Mouse (Mus musculus): ENCODE measurements around the gene Ltbp4. TPM values are rescaled to one million over a fixed set of nuclear protein-coding genes. Genes with fewer than 3 reads are reported as not detected.
A peak's percentile ranks its signal among the peaks of the same experiment; 100 is the strongest.

Ltbp4 gene
- polyA plus RNA-seq, 1 experiment from 2014 or later: 75.9 TPM

DNA sequence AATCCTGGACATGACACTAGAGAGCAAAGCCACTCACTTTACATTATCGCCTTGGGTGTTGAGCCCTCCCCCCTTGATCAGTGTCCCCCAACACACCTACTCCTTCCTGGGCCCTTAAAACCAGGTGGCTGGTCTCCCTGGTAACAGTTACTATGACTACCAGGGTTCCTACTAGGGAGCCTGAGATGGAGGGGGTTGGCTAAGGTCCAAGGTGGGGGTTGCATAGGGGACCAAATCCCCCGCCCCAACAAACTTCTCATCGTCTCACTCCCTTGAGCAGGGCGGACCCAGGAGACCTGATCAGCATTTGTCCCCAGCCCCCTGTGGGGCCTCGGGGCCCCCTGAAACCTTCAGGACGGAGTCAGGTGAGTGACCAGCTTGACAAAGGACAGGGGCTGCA is 75.6 kb downstream of the Ltbp4 start:
- H3K27me3 ChIP-seq (replicated peaks): no peaks in the 10 kb centered on the region
- H3K4me1 ChIP-seq (replicated peaks): peaks cover 22% of the 10 kb centered on the region
- H3K36me3 ChIP-seq: peaks cover 9% of the 10 kb centered on the region
- no peaks in the 10 kb centered on the region for H3K9me3 ChIP-seq
- H3K27ac ChIP-seq: no peak overlapping the region
- no peak overlapping the region for H3K4me3 ChIP-seq (replicated peaks)
- 70% methylated on average over 6 of the region's 6 CpGs for WGBS
- H3K9ac ChIP-seq: no peak overlapping the region
- no peak overlapping the region for H3K4me2 ChIP-seq (replicated peaks)
- no peak for ATAC-seq

DNA sequence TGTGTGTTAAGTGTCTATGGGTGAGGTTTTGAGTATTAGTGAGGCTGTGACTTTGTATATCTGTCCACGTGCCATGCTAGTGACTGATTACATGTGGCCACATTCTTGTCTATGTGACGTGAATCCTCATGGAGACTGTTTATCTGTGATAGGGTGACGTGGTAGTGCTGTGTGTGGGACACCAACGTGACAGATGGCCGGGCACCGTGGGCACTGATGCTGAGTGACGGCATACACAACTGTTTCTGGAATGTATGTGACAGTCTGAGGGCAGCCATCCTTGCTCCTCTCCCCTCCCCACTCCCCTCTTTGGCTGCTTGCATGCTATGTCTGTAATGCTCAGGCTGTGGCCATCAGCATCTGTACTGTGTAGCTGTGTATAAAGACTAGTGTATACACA is 76.6 kb downstream of the Ltbp4 start:
- no peak overlapping the region for H3K27ac ChIP-seq
- no peak for ATAC-seq
- no peaks in the 10 kb centered on the region for H3K9me3 ChIP-seq
- H3K4me1 ChIP-seq (replicated peaks): peaks cover 30% of the 10 kb centered on the region
- H3K27me3 ChIP-seq (replicated peaks): no peaks in the 10 kb centered on the region
- no peak overlapping the region for H3K9ac ChIP-seq
- 82% methylated on average over 7 of the region's 7 CpGs for WGBS
- H3K4me3 ChIP-seq (replicated peaks): no peak overlapping the region
- no peak overlapping the region for H3K4me2 ChIP-seq (replicated peaks)
- H3K36me3 ChIP-seq: peaks cover 9% of the 10 kb centered on the region

DNA sequence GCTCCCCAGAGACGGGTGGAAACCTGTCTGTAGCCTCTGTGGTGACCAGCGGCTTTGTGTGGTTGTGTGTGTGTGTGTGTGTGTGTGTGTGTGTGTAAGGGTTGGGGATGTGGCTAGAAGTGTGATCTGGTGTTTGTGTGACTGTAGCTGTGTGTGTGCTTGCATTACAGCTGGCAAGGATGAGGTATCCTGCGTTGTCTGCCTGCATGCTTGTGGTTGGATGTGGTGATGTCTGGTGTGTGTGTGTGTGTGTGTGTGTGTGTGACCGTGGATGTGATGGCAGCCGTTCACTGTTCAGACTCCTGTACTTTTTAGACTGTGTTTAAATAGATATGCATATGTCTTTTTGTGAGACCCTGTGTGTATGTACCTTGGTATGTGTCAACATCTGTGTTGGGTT is 77.7 kb downstream of the Ltbp4 start:
- Histone ChIP-seq H3K9me3 (no peaks in the 10 kb centered on the region), H3K4me2 (replicated peaks) (peak overlapping the region; percentile 91), H3K9ac (peak overlapping the region; percentile 80), H3K27me3 (replicated peaks) (no peaks in the 10 kb centered on the region), H3K36me3 (peaks cover 5% of the 10 kb centered on the region), H3K4me3 (replicated peaks) (peak overlapping the region; percentile 79), H3K27ac (no peak overlapping the region), H3K4me1 (replicated peaks) (peaks cover 33% of the 10 kb centered on the region)
- 34% methylated on average over 5 of the region's 5 CpGs for WGBS
- no peak for ATAC-seq

DNA sequence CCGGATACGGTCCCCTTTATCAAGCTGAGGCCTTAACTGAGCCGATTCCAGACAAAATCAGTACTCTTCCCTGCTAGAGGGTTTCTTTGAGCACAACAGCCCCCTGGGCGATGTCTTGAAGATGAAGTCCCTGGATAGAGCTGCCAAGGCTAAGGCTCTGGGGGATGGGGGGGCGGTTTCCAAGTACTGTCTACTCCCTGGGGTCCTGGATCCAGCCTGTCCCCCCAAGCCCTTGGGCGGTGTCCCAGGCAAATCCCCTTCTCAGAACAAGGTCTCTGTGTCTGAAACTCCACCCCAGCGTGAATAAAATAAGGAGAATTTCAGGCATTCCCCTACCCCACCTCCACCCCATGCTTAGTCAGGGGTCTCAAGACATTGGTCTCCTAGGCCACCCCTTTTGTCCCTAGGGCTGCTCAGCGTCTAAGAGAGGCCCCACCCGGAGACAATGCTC is 78.2 kb downstream of the Ltbp4 start:
- Histone ChIP-seq H3K4me3 (replicated peaks) (peak overlapping the region; percentile 79), H3K36me3 (peaks cover 4% of the 10 kb centered on the region; the same call in 1 of the 2 replicates), H3K4me1 (replicated peaks) (peaks cover 33% of the 10 kb centered on the region), H3K9ac (peak overlapping the region; percentile 80), H3K9me3 (no peaks in the 10 kb centered on the region), H3K27me3 (replicated peaks) (no peaks in the 10 kb centered on the region), H3K4me2 (replicated peaks) (peak overlapping the region; percentile 91), H3K27ac (peak overlapping the region; percentile 81)
- no peak for ATAC-seq
- 8% methylated on average over 9 of the region's 9 CpGs for WGBS

DNA sequence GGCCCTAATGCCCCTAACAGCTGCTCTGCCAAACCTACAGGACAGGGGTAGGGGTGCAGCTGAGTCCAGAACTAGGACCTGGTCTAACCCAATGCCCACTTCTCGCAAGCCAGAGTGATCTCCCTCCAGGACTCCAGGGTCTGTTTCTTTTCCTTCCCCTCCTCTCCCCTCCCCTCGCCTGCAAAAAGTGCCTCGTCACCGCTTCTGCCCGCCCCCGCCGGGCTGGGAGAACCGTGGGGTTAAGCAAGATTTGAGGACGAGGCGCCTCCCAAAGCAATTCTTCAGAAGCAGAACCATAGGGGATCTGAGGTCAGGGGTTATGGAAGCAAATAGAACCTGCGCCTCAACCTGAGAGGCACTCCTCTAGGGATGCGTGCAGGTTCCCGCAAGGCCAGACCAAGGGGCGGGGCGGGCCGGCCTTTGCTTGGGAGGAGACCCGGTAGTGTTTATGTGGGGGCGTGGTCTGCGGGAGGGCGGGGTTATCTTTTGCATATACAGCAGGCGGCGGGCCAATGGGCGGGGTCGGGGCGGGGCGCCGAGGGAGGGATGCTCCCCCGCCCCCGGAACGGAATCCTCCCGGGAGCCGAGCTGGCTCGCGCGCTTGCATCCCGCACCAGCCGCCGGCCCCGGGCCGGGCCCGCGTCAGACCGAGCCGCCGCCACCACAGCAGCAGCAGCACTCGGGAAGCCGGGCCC is 79.1 kb downstream of the Ltbp4 start, which contains the start of gene Numbl:
TSS of gene Numbl (plus strand) at position 229 of the 695 bp plus-strand sequence.
- peaks cover 33% of the 10 kb centered on the region for H3K4me1 ChIP-seq (replicated peaks)
- H3K27me3 ChIP-seq (replicated peaks): no peaks in the 10 kb centered on the region
- H3K36me3 ChIP-seq: peaks cover 4% of the 10 kb centered on the region; the same call in 1 of the 2 replicates
- H3K9me3 ChIP-seq: no peaks in the 10 kb centered on the region
- WGBS: under 1% methylated on average over 40 of the region's 47 CpGs
- H3K4me2 ChIP-seq (replicated peaks): peak within 1 kb of the TSS; percentile 91
- H3K4me3 ChIP-seq (replicated peaks): peak within 1 kb of the TSS; percentile 79
- peak; percentile 93 for ATAC-seq
- H3K27ac ChIP-seq: peak within 1 kb of the TSS; percentile 81
- peak within 1 kb of the TSS; percentile 80 for H3K9ac ChIP-seq

DNA sequence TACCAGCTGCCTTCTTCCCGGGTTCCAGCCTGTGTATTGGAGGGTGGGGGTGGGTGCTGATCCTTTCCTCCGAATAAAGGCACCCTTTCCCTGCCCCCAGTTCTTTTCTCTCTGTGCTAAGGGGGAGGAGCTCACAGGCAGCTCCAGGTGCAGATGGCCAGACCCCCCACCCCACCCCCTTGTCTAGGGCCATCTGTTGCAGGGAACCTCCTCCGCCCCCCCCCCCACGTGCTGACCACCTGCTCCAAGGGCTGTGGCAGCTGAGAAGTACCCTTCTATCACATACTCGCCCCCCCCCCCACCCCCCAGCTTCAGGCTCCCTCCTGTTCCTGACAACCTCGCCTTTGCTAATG is 79.7 kb downstream of the Ltbp4 start:
- H3K9ac ChIP-seq: peak overlapping the region; percentile 48
- 10% methylated on average over 6 of the region's 6 CpGs for WGBS

DNA sequence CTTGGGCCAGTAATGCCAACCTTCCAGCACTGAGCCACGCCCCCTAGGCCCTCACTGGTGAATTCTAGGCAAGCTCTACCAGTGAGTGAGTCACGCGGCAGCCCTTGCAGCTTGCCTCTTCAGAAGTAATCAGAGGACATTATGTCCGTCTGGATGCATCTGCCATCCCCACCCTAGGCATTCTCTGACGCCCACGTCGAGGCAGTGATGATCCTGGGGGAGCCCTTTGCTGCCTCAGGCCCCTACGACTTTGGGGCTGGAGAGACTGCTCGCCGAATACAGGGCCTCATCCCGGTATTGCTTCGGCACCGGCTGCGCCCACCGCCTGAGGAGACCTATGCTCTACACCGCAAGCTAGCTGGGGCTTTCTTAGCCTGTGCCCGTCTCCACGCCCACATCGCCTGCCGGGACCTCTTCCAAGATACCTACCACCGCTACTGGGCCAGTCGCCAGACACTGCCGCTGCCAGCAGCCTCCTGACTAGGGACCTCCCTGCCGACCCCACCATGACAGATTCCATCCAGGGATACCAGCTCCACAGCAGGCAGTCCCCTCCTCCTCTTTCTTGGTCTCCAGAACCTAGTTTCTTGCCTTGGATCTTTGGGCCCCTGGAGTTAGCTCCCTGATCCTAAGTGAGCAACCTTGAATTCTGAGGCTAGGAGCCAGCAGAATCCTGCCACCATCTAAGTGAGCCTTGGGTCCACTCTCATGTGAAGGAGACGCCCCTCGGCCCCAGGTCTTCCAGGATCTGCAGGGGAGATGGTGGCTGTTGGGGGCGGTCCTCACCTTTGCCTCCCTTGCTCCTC is 80.2 kb downstream of the Ltbp4 start:
- H3K4me3 ChIP-seq (replicated peaks): peak overlapping the region; percentile 79
- peaks cover 33% of the 10 kb centered on the region for H3K4me1 ChIP-seq (replicated peaks)
- H3K27me3 ChIP-seq (replicated peaks): no peaks in the 10 kb centered on the region
- H3K9ac ChIP-seq: no peak overlapping the region
- 37% methylated on average over 27 of the region's 27 CpGs for WGBS
- H3K9me3 ChIP-seq: no peaks in the 10 kb centered on the region
- peak overlapping the region; percentile 91 for H3K4me2 ChIP-seq (replicated peaks)
- no peaks in the 10 kb centered on the region; the same call in 1 of the 2 replicates for H3K36me3 ChIP-seq
- ATAC-seq: no peak
- peak overlapping the region; percentile 71 for H3K27ac ChIP-seq

More for the DNA sequence above, 79.7 kb downstream of the Ltbp4 start:
- H3K9me3 ChIP-seq: no peaks in the 10 kb centered on the region
- H3K27me3 ChIP-seq (replicated peaks): no peaks in the 10 kb centered on the region
- peak overlapping the region; percentile 79 for H3K4me3 ChIP-seq (replicated peaks)
- H3K27ac ChIP-seq: peak overlapping the region; percentile 71; the same call in 1 of the 2 replicates
- peaks cover 33% of the 10 kb centered on the region for H3K4me1 ChIP-seq (replicated peaks)
- H3K36me3 ChIP-seq: peaks cover under 1% of the 10 kb centered on the region; the same call in 1 of the 2 replicates
- peak overlapping the region; percentile 91 for H3K4me2 ChIP-seq (replicated peaks)
- no peak for ATAC-seq

DNA sequence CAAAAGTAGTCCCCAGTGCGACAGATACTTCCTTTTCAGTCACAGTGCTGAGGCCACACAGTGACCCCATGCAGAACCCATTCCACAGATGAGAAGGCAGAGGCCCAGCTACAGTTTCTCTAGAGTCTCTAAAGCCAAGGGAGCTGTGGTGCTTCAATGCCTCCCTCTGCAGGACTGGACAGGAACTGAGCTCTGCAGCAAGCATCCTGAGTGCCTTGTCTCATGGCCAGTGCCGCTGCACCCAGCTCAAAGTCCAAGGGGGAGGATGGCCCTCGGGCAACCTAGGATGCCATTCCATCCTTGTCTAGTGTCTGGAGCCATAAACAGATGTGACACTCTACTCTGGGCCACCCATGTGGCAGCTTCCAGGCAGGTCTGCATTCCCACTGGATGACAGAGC is 81.8 kb downstream of the Ltbp4 start:
- H3K9ac ChIP-seq: no peak overlapping the region
- H3K4me3 ChIP-seq (replicated peaks): no peak overlapping the region
- ATAC-seq: no peak
- H3K36me3 ChIP-seq: no peaks in the 10 kb centered on the region
- no peaks in the 10 kb centered on the region for H3K9me3 ChIP-seq
- 49% methylated on average over 3 of the region's 3 CpGs for WGBS
- no peaks in the 10 kb centered on the region for H3K27me3 ChIP-seq (replicated peaks)
- no peak overlapping the region for H3K27ac ChIP-seq
- no peak overlapping the region for H3K4me2 ChIP-seq (replicated peaks)
- peaks cover 33% of the 10 kb centered on the region for H3K4me1 ChIP-seq (replicated peaks)

Other genes starting within 250 kb of the Ltbp4 start
- gene Cyp2f2, start 217.8 kb downstream of the Ltbp4 start, polyA plus RNA-seq (2015; fragmentation: Nextera tagmentation; extraction: Ambion mirVana): 0.09 and 0.13 TPM in 2 replicates
- 0.09 and 0.16 TPM in 2 replicates for gene Cyp2t4, start 184.0 kb downstream of the Ltbp4 start, polyA plus RNA-seq (2015; fragmentation: Nextera tagmentation; extraction: Ambion mirVana)
- gene Egln2, start 170.9 kb downstream of the Ltbp4 start, polyA plus RNA-seq (2015; fragmentation: Nextera tagmentation; extraction: Ambion mirVana): 68.1 and 73.0 TPM in 2 replicates
- 65.4 and 66.3 TPM in 2 replicates for gene Rab4b, start 158.8 kb downstream of the Ltbp4 start, polyA plus RNA-seq (2015; fragmentation: Nextera tagmentation; extraction: Ambion mirVana)
- gene Gm21983, start 156.6 kb downstream of the Ltbp4 start, polyA plus RNA-seq (2015; fragmentation: Nextera tagmentation; extraction: Ambion mirVana): not detected in 2 replicates
- 6.4 and 9.4 TPM in 2 replicates for gene Mia, start 156.5 kb downstream of the Ltbp4 start, polyA plus RNA-seq (2015; fragmentation: Nextera tagmentation; extraction: Ambion mirVana)
- 3.0 and 3.2 TPM in 2 replicates for gene BC024978, start 141.9 kb downstream of the Ltbp4 start, polyA plus RNA-seq (2015; fragmentation: Nextera tagmentation; extraction: Ambion mirVana)
- 223 and 249 TPM in 2 replicates for gene Snrpa, start 141.4 kb downstream of the Ltbp4 start, polyA plus RNA-seq (2015; fragmentation: Nextera tagmentation; extraction: Ambion mirVana)
- gene Itpkc, start 109.0 kb downstream of the Ltbp4 start, polyA plus RNA-seq (2015; fragmentation: Nextera tagmentation; extraction: Ambion mirVana): 8.8 and 9.4 TPM in 2 replicates
- gene Coq8b, start 104.7 kb downstream of the Ltbp4 start, polyA plus RNA-seq (2015; fragmentation: Nextera tagmentation; extraction: Ambion mirVana): 21.3 and 21.4 TPM in 2 replicates
- gene Numbl, start 79.3 kb downstream of the Ltbp4 start, polyA plus RNA-seq (2015; fragmentation: Nextera tagmentation; extraction: Ambion mirVana): 16.2 and 16.5 TPM in 2 replicates
- gene Shkbp1, start 18.3 kb upstream of the Ltbp4 start, polyA plus RNA-seq (2015; fragmentation: Nextera tagmentation; extraction: Ambion mirVana): 35.0 and 35.5 TPM in 2 replicates
- gene Gm20479, start 19.7 kb upstream of the Ltbp4 start, polyA plus RNA-seq (2015; fragmentation: Nextera tagmentation; extraction: Ambion mirVana): 1.8 TPM in 1 of 2 replicates, not detected in the other
- gene Sptbn4, start 110.0 kb upstream of the Ltbp4 start, polyA plus RNA-seq (2015; fragmentation: Nextera tagmentation; extraction: Ambion mirVana): 0.33 and 0.38 TPM in 2 replicates
- 60.4 and 77.5 TPM in 2 replicates for gene Blvrb, start 110.3 kb upstream of the Ltbp4 start, polyA plus RNA-seq (2015; fragmentation: Nextera tagmentation; extraction: Ambion mirVana)
- gene Sertad3, start 136.1 kb upstream of the Ltbp4 start, polyA plus RNA-seq (2015; fragmentation: Nextera tagmentation; extraction: Ambion mirVana): 25.7 and 27.0 TPM in 2 replicates
- 36.0 and 39.0 TPM in 2 replicates for gene Sertad1, start 149.2 kb upstream of the Ltbp4 start, polyA plus RNA-seq (2015; fragmentation: Nextera tagmentation; extraction: Ambion mirVana)
- gene Prx, start 161.6 kb upstream of the Ltbp4 start, polyA plus RNA-seq (2015; fragmentation: Nextera tagmentation; extraction: Ambion mirVana): 2.7 and 3.2 TPM in 2 replicates
- gene Hipk4, start 185.6 kb upstream of the Ltbp4 start, polyA plus RNA-seq (2015; fragmentation: Nextera tagmentation; extraction: Ambion mirVana): 0.35 and 0.54 TPM in 2 replicates
- 64.5 and 65.0 TPM in 2 replicates for gene Pld3, start 215.5 kb upstream of the Ltbp4 start, polyA plus RNA-seq (2015; fragmentation: Nextera tagmentation; extraction: Ambion mirVana)
- 21.7 and 24.1 TPM in 2 replicates for gene 2310022A10Rik, start 215.5 kb upstream of the Ltbp4 start, polyA plus RNA-seq (2015; fragmentation: Nextera tagmentation; extraction: Ambion mirVana)